Mouse (Mus musculus): ENCODE measurements at regions not wholly inside any gene's neighbourhood (a gene's known extent, or its start where the extent isn't known, plus 50 kb on each side); places are given as distances from the start of the nearest gene placed in this dataset.
A peak's percentile ranks its signal among the peaks of the same experiment; 100 is the strongest.

DNA sequence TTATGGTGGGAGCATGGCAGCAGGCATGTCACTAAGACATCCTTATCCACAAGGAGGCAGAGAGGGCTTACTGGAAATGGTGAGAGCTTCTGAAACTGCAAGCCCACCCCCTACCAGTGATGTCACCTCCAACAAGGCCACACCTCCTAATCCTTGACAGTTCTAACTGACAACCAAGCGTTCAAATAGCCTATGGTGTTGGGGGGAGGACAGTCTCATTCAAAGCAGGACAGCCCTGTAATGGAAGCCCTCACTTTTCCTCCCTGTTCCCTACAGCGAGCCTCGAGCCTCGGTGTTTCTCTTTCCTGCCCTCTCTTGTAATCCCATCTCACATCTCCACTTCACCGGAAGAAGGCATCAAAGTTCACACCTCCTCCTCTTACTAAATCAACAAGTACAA, 2290.6 kb upstream of the Gm7489 start:
- WGBS, result 59% methylated on average over 5 of the region's 5 CpGs
- Histone ChIP-seq H3K27me3 (ENCODE audit: control insufficient read depth, insufficient read depth, low read length) (no peaks in the 10 kb centered on the region), H3K27ac (ENCODE audit: low read depth, low read length) (no peak overlapping the region), H3K9me3 (ENCODE audit: control insufficient read depth, low read length) (no peaks in the 10 kb centered on the region), H3K36me3 (ENCODE audit: control insufficient read depth, insufficient read depth, low read length) (no peaks in the 10 kb centered on the region), H3K4me1 (ENCODE audit: control insufficient read depth, insufficient read depth, low read length) (no peaks in the 10 kb centered on the region), H3K9ac (ENCODE audit: low read length) (no peak overlapping the region), H3K4me2 (ENCODE audit: low read depth) (no peak overlapping the region), H3K4me3 (ENCODE audit: low read depth, low read length) (no peak overlapping the region)
- ATAC-seq (ENCODE audit: insufficient read depth, low FRiP score, low TSS enrichment) (no peak), DNase-seq (ENCODE audit: low spot score) (no peak)

GRCm38 (mm10) chr15:51595655-51596054, 2289.1 kb upstream of the Gm7489 start:
- H3K4me3 ChIP-seq (ENCODE audit: low read depth, low read length), result no peak overlapping the region
- WGBS, result 63% methylated on average over 1 of the region's 1 CpGs
- H3K4me2 ChIP-seq (ENCODE audit: low read depth), result no peak overlapping the region
- peak; percentile 31; the same call in 1 of the 2 replicates for ATAC-seq (ENCODE audit: insufficient read depth, low FRiP score, low TSS enrichment)
- H3K4me1 ChIP-seq (ENCODE audit: control insufficient read depth, insufficient read depth, low read length), result no peaks in the 10 kb centered on the region
- H3K27me3 ChIP-seq (ENCODE audit: control insufficient read depth, insufficient read depth, low read length), result no peaks in the 10 kb centered on the region
- no peak for DNase-seq (ENCODE audit: low spot score)
- no peaks in the 10 kb centered on the region for H3K9me3 ChIP-seq (ENCODE audit: control insufficient read depth, low read length)
- H3K9ac ChIP-seq (ENCODE audit: low read length), result no peak overlapping the region
- H3K27ac ChIP-seq (ENCODE audit: low read depth, low read length), result no peak overlapping the region
- H3K36me3 ChIP-seq (ENCODE audit: control insufficient read depth, insufficient read depth, low read length), result no peaks in the 10 kb centered on the region

GRCm38 (mm10) chr15:51597841-51598240, 2286.9 kb upstream of the Gm7489 start:
- Histone ChIP-seq H3K4me2 (ENCODE audit: low read depth) (no peak overlapping the region), H3K9ac (ENCODE audit: low read length) (no peak overlapping the region), H3K36me3 (ENCODE audit: control insufficient read depth, insufficient read depth, low read length) (no peaks in the 10 kb centered on the region), H3K9me3 (ENCODE audit: control insufficient read depth, low read length) (no peaks in the 10 kb centered on the region), H3K4me3 (ENCODE audit: low read depth, low read length) (no peak overlapping the region), H3K4me1 (ENCODE audit: control insufficient read depth, insufficient read depth, low read length) (no peaks in the 10 kb centered on the region), H3K27ac (ENCODE audit: low read depth, low read length) (no peak overlapping the region), H3K27me3 (ENCODE audit: control insufficient read depth, insufficient read depth, low read length) (no peaks in the 10 kb centered on the region)
- 85% methylated on average over 3 of the region's 3 CpGs for WGBS
- DNase-seq (ENCODE audit: low spot score) (no peak), ATAC-seq (ENCODE audit: insufficient read depth, low FRiP score, low TSS enrichment) (no peak)

DNA sequence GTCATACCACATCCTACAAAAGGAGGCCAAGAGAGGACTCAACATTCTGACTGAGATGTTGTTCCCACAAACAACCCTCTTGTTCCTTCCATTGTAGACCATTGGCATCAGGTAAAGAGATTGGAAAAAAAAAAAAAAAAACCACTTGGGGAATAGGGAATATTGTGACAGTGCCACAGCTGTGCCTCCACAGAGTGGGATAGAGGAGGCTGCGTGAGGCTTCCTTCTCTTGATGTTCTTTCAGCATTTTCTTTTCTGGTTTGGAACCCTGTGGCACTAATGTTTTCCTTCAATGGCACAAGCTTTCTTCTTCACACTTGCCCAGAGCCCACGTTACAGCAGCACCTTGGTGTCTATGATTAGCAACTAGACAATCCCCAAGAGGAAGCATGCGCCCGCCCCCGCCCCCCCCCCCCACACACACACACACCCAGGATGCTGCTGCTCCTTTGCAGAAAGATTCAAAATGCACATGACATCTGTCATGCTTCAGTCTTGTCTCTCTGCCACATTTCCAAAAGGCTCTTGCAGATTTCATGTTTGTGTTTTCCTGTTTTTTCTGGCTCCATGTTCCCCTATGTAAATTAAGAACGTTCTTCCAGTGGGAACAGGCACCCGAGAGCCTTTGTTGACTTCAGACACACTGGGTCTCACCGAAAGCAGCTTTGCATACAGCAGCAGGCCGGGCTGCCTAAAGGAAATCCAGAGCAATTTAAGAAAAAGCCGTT, 2283.4 kb upstream of the Gm7489 start:
- no peak overlapping the region for H3K4me2 ChIP-seq (ENCODE audit: low read depth)
- no peaks in the 10 kb centered on the region for H3K4me1 ChIP-seq (ENCODE audit: control insufficient read depth, insufficient read depth, low read length)
- 54% methylated on average over 10 of the region's 10 CpGs for WGBS
- DNase-seq (ENCODE audit: low spot score) (no peak), ATAC-seq (ENCODE audit: insufficient read depth, low FRiP score, low TSS enrichment) (no peak)
- no peaks in the 10 kb centered on the region for H3K9me3 ChIP-seq (ENCODE audit: control insufficient read depth, low read length)
- H3K27me3 ChIP-seq (ENCODE audit: control insufficient read depth, insufficient read depth, low read length), result no peaks in the 10 kb centered on the region
- no peaks in the 10 kb centered on the region for H3K36me3 ChIP-seq (ENCODE audit: control insufficient read depth, insufficient read depth, low read length)
- H3K27ac ChIP-seq (ENCODE audit: low read depth, low read length), result no peak overlapping the region
- H3K9ac ChIP-seq (ENCODE audit: low read length), result no peak overlapping the region
- no peak overlapping the region for H3K4me3 ChIP-seq (ENCODE audit: low read depth, low read length)

DNA sequence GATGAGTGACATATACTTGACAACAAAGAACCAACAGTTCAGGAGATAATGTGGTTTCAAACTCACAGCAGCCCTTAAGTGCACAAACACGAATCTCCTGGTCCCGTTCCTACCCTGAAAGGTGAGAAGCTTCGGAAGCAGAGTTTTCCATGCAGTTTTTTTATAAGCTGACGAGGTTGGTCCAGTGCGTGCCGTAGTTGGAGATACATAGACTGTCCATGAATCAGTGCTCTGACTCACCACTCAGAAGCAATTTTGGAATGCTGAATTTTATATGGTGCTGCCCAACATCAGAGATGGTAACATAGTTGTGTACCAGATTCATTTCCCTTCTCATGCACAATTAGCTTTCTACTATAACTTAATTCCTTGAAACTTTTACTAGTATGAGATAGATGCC, 2263.3 kb upstream of the Gm7489 start:
- no peak for ATAC-seq (ENCODE audit: insufficient read depth, low FRiP score, low TSS enrichment)
- Histone ChIP-seq H3K27ac (ENCODE audit: low read depth, low read length) (no peak overlapping the region), H3K36me3 (ENCODE audit: control insufficient read depth, insufficient read depth, low read length) (no peaks in the 10 kb centered on the region), H3K4me2 (ENCODE audit: low read depth) (no peak overlapping the region), H3K27me3 (ENCODE audit: control insufficient read depth, insufficient read depth, low read length) (no peaks in the 10 kb centered on the region), H3K9me3 (ENCODE audit: control insufficient read depth, low read length) (no peaks in the 10 kb centered on the region), H3K4me3 (ENCODE audit: low read depth, low read length) (no peak overlapping the region), H3K9ac (ENCODE audit: low read length) (no peak overlapping the region), H3K4me1 (ENCODE audit: control insufficient read depth, insufficient read depth, low read length) (no peaks in the 10 kb centered on the region)
- WGBS, result 91% methylated on average over 6 of the region's 6 CpGs
- no peak for DNase-seq (ENCODE audit: low spot score)

DNA sequence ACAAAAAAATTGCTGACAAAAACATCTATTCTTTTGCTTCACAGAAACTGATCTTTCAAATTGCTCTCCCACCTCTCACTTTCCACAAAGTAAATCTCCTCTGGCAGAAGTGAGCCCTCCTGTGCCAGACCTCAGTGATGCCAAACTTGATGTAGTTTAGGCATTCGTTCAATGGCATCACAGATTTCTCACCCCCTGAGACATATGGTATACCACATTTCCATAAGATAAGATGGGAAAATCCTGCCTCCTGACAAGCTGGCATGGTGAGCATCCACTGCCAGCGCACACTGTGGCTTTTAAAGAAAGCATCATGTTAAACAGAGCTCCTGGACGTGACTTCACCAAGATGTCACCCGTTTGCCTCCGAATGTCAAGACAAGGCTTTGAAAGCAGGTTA, 2257.2 kb upstream of the Gm7489 start:
- Histone ChIP-seq H3K27me3 (ENCODE audit: control insufficient read depth, insufficient read depth, low read length) (no peaks in the 10 kb centered on the region), H3K36me3 (ENCODE audit: control insufficient read depth, insufficient read depth, low read length) (no peaks in the 10 kb centered on the region), H3K9ac (ENCODE audit: low read length) (no peak overlapping the region), H3K9me3 (ENCODE audit: control insufficient read depth, low read length) (no peaks in the 10 kb centered on the region), H3K4me3 (ENCODE audit: low read depth, low read length) (no peak overlapping the region), H3K4me2 (ENCODE audit: low read depth) (no peak overlapping the region), H3K4me1 (ENCODE audit: control insufficient read depth, insufficient read depth, low read length) (no peaks in the 10 kb centered on the region), H3K27ac (ENCODE audit: low read depth, low read length) (no peak overlapping the region)
- WGBS, result 92% methylated on average over 5 of the region's 5 CpGs
- ATAC-seq (ENCODE audit: insufficient read depth, low FRiP score, low TSS enrichment) (no peak), DNase-seq (ENCODE audit: low spot score) (no peak)

DNA sequence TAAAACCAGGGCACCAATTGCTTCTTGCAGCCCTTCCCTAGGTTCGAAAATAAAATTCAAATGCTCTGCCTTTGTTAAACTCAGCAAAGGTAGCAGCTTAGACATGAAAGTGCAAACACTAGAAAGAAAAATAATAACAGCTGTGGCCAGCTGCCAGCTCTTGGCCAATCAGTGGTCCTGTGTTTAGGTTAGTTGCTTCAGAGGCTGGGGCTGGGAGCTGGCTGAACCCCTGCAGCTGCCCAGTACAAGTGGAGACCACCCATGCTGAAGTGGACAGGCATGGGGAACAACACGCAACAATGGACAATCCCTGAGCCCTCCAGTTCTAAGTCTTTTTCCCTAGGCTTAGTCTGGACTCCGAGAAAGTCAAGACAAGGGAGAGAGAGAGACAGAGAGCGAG, 2256.2 kb upstream of the Gm7489 start:
- H3K27ac ChIP-seq (ENCODE audit: low read depth, low read length), result no peak overlapping the region
- no peak for ATAC-seq (ENCODE audit: insufficient read depth, low FRiP score, low TSS enrichment)
- no peak overlapping the region for H3K9ac ChIP-seq (ENCODE audit: low read length)
- no peaks in the 10 kb centered on the region for H3K4me1 ChIP-seq (ENCODE audit: control insufficient read depth, insufficient read depth, low read length)
- no peaks in the 10 kb centered on the region for H3K36me3 ChIP-seq (ENCODE audit: control insufficient read depth, insufficient read depth, low read length)
- no peak overlapping the region for H3K4me2 ChIP-seq (ENCODE audit: low read depth)
- no peaks in the 10 kb centered on the region for H3K9me3 ChIP-seq (ENCODE audit: control insufficient read depth, low read length)
- H3K27me3 ChIP-seq (ENCODE audit: control insufficient read depth, insufficient read depth, low read length), result no peaks in the 10 kb centered on the region
- WGBS, result 55% methylated on average over 4 of the region's 4 CpGs
- DNase-seq (ENCODE audit: low spot score), result peak; percentile 16
- H3K4me3 ChIP-seq (ENCODE audit: low read depth, low read length), result no peak overlapping the region

- no peaks in the 10 kb centered on the region for H3K36me3 ChIP-seq (ENCODE audit: control insufficient read depth, insufficient read depth, low read length)
- DNase-seq (ENCODE audit: low spot score) (no peak), ATAC-seq (ENCODE audit: insufficient read depth, low FRiP score, low TSS enrichment) (no peak)
- no peaks in the 10 kb centered on the region for H3K4me1 ChIP-seq (ENCODE audit: control insufficient read depth, insufficient read depth, low read length)
- no peaks in the 10 kb centered on the region for H3K9me3 ChIP-seq (ENCODE audit: control insufficient read depth, low read length)
- H3K4me3 ChIP-seq (ENCODE audit: low read depth, low read length), result no peak overlapping the region
- H3K9ac ChIP-seq (ENCODE audit: low read length), result no peak overlapping the region
- H3K27ac ChIP-seq (ENCODE audit: low read depth, low read length), result no peak overlapping the region
- H3K4me2 ChIP-seq (ENCODE audit: low read depth), result no peak overlapping the region
- H3K27me3 ChIP-seq (ENCODE audit: control insufficient read depth, insufficient read depth, low read length), result no peaks in the 10 kb centered on the region
- WGBS, result 76% methylated on average over 10 of the region's 10 CpGs
Measured at GRCm38 (mm10) chr15:51631881-51632280, 2252.8 kb upstream of the Gm7489 start.

DNA sequence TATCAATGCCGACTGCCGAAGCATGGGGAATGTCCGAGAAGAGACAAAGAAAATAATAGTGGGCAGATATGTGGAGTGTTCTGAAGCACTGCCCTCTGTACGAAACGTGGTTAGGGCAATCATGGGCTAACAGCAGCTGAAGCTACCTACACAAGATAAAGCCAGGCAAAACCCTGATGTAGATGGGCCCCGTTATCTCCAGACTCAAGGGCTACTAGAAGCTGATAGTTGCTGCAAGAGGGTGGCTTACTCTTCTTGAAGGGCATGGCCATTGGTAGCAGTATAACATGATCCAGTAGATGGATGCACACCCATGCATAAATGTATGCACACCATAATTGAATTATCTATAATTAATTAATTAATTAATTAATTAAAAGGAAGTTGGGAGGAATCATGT, 2251.6 kb upstream of the Gm7489 start:
- no peak overlapping the region for H3K9ac ChIP-seq (ENCODE audit: low read length)
- DNase-seq (ENCODE audit: low spot score), result no peak
- no peak overlapping the region for H3K27ac ChIP-seq (ENCODE audit: low read depth, low read length)
- H3K36me3 ChIP-seq (ENCODE audit: control insufficient read depth, insufficient read depth, low read length), result no peaks in the 10 kb centered on the region
- no peaks in the 10 kb centered on the region for H3K4me1 ChIP-seq (ENCODE audit: control insufficient read depth, insufficient read depth, low read length)
- H3K9me3 ChIP-seq (ENCODE audit: control insufficient read depth, low read length), result no peaks in the 10 kb centered on the region
- no peaks in the 10 kb centered on the region for H3K27me3 ChIP-seq (ENCODE audit: control insufficient read depth, insufficient read depth, low read length)
- no peak for ATAC-seq (ENCODE audit: insufficient read depth, low FRiP score, low TSS enrichment)
- whole genome bisulfite sequencing, result 86% methylated on average over 6 of the region's 6 CpGs
- H3K4me2 ChIP-seq (ENCODE audit: low read depth), result no peak overlapping the region
- H3K4me3 ChIP-seq (ENCODE audit: low read depth, low read length), result no peak overlapping the region

Data from neural tube, embryonic 11.5 days (tissue).